Mouse (Mus musculus) embryo, embryonic 9.5 days (tissue): ENCODE data around the gene Heatr5b.
"Not testable (repeated sequence)": the region's sequence is repeated elsewhere in the genome, so short reads cannot be mapped to it uniquely, and the experiment has no call there.

Experiments used
- DNase-seq: peaks from one replicate; pipeline ENCODE4 v3.0.0-alpha.2; 2017; ENCODE audit errors: extremely low spot score

Gene Heatr5b

GRCm38 (mm10) chr17:78834856-78835835, at the start of gene Heatr5b, which contains the start of gene Gpatch11:
Gene Heatr5b (minus strand): TSS chr17:78835364.
Gene Gpatch11 (plus strand): TSS chr17:78835567.
- peak; percentile 98 for DNase-seq

- DNase-seq = no peak
Measured at GRCm38 (mm10) chr17:78883291-78883690, 48.1 kb upstream of the Heatr5b start.

- peak; percentile 84 for DNase-seq
Measured at GRCm38 (mm10) chr17:78882401-78883112, 47.4 kb upstream of the Heatr5b start, which contains the start of gene Eif2ak2. Gene Eif2ak2 (minus strand): TSS chr17:78882573.

GRCm38 (mm10) chr17:78881878-78882304, 46.7 kb upstream of the Heatr5b start:
- no peak for DNase-seq

GRCm38 (mm10) chr17:78873886-78874285, 38.7 kb upstream of the Heatr5b start:
- DNase-seq = no peak

GRCm38 (mm10) chr17:78856243-78856642, 21.1 kb upstream of the Heatr5b start:
- no peak for DNase-seq

- no peak for DNase-seq
Measured at GRCm38 (mm10) chr17:78842271-78842928, 7.2 kb upstream of the Heatr5b start.

GRCm38 (mm10) chr17:78836056-78836455, 892 bp upstream of the Heatr5b start:
- no peak for DNase-seq

GRCm38 (mm10) chr17:78824346-78824745, 10.8 kb downstream of the Heatr5b start:
- no peak for DNase-seq

GRCm38 (mm10) chr17:78809582-78809981, 25.6 kb downstream of the Heatr5b start:
- no peak for DNase-seq

GRCm38 (mm10) chr17:78809019-78809418, 26.1 kb downstream of the Heatr5b start:
- peak; percentile 34 for DNase-seq

- no peak for DNase-seq
Measured at GRCm38 (mm10) chr17:78797222-78797621, 37.9 kb downstream of the Heatr5b start.

GRCm38 (mm10) chr17:78794390-78794789, 40.8 kb downstream of the Heatr5b start:
- no peak for DNase-seq

GRCm38 (mm10) chr17:78792122-78792521, 43.0 kb downstream of the Heatr5b start:
- DNase-seq = no peak

GRCm38 (mm10) chr17:78791690-78792070, 43.5 kb downstream of the Heatr5b start:
- DNase-seq = no peak

- DNase-seq = no peak
Measured at GRCm38 (mm10) chr17:78791068-78791689, 44.0 kb downstream of the Heatr5b start.

- not testable (repeated sequence) for DNase-seq
Measured at GRCm38 (mm10) chr17:78788273-78788672, 46.9 kb downstream of the Heatr5b start.

GRCm38 (mm10) chr17:78778765-78779164, 56.4 kb downstream of the Heatr5b start:
- no peak for DNase-seq

GRCm38 (mm10) chr17:78772317-78772716, 62.8 kb downstream of the Heatr5b start:
- DNase-seq = no peak

- DNase-seq = no peak
Measured at GRCm38 (mm10) chr17:78770932-78771331, 64.2 kb downstream of the Heatr5b start.

GRCm38 (mm10) chr17:78769341-78769740, 65.8 kb downstream of the Heatr5b start:
- no peak for DNase-seq
